Mouse (Mus musculus): ENCODE results near the gene 9430015G10Rik. TPM values are rescaled to one million over a fixed set of nuclear protein-coding genes. Genes with fewer than 3 reads are reported as not detected.
A peak's percentile ranks its signal among the peaks of the same experiment; 100 is the strongest.

Gene 9430015G10Rik
- polyA plus RNA-seq, 1 experiment from 2014 or later: 84.0 TPM

DNA sequence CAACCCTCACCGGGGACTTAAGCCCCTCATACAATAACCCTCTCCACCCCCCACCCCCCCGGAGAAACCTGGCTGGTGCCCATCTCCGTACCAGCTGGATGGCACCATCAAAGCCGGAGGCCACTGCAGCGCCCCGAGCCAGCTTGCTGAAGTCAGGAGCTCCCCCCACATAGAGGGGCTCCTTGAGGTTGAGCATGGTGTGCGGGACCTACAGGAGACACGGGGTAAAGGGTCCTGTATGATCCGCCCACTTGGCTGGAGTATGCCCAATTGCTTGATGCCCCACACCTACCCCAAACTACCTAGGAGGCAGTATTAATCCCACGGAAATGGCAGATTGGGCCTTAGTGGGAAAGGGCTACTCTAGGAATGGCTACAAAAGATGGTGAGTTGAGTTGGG lies 59.3 kb downstream of the 9430015G10Rik start:
- Histone ChIP-seq H3K4me2 (ENCODE audit: low read depth, low read length, severe bottlenecking) (no peak overlapping the region), H3K27ac (ENCODE audit: low read depth, low read length) (no peak overlapping the region), H3K27me3 (ENCODE audit: control insufficient read depth, insufficient read depth, low read length) (no peaks in the 10 kb centered on the region), H3K9ac (ENCODE audit: low read length) (no peak overlapping the region), H3K36me3 (ENCODE audit: control insufficient read depth, insufficient read depth, low read length) (peaks cover 60% of the 10 kb centered on the region), H3K9me3 (ENCODE audit: control insufficient read depth, low read length) (no peaks in the 10 kb centered on the region), H3K4me3 (ENCODE audit: low read depth, low read length) (no peak overlapping the region), H3K4me1 (replicated peaks; ENCODE audit: control insufficient read depth, insufficient read depth, low read length) (no peaks in the 10 kb centered on the region)
- DNase-seq (ENCODE audit: low spot score) (peak; percentile 47), ATAC-seq (replicated peaks; ENCODE audit: low FRiP score) (no peak)
- 95% methylated on average over 10 of the region's 10 CpGs for WGBS

DNA sequence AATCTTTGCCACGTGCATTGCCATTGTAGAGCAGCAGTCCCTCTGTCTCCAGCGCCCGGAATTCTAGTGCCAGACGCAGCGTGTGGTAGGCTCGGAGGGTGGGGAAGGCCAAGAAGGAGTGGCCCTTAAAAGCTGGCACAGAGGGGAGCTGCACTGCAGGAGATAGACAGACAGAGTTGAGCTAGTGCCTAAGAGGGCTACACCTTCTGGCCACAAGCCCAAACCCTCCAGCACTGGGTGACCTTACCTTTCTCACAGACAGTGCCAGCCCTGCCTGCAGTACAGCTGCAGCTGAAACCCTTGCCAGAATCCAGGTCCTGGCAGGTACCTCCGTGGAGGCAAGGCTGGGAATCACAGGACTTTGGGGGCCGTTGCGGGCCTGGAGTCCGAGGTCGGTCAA lies 62.0 kb downstream of the 9430015G10Rik start:
- ATAC-seq (replicated peaks; ENCODE audit: low FRiP score): no peak
- WGBS: 94% methylated on average over 11 of the region's 11 CpGs

More for the DNA sequence above, 62.0 kb downstream of the 9430015G10Rik start:
- no peaks in the 10 kb centered on the region for H3K4me1 ChIP-seq (replicated peaks; ENCODE audit: control insufficient read depth, insufficient read depth, low read length)
- no peak overlapping the region for H3K27ac ChIP-seq (ENCODE audit: low read depth, low read length)
- H3K9me3 ChIP-seq (ENCODE audit: control insufficient read depth, low read length): no peaks in the 10 kb centered on the region
- no peaks in the 10 kb centered on the region for H3K27me3 ChIP-seq (ENCODE audit: control insufficient read depth, insufficient read depth, low read length)
- H3K4me2 ChIP-seq (ENCODE audit: low read depth, low read length, severe bottlenecking): no peak overlapping the region
- H3K4me3 ChIP-seq (ENCODE audit: low read depth, low read length): no peak overlapping the region
- no peak overlapping the region for H3K9ac ChIP-seq (ENCODE audit: low read length)
- peak; percentile 41 for DNase-seq (ENCODE audit: low spot score)
- H3K36me3 ChIP-seq (ENCODE audit: control insufficient read depth, insufficient read depth, low read length): peaks cover 62% of the 10 kb centered on the region

Other genes starting within 250 kb of the 9430015G10Rik start
- 0.45 and 0.60 TPM in 2 replicates for gene Tas1r3, start 246.6 kb upstream of the 9430015G10Rik start, polyA plus RNA-seq (2014; fragmentation: Nextera tagmentation; extraction: Ambion mirVana)
- 22.3 and 27.0 TPM in 2 replicates for gene Cptp, start 240.5 kb upstream of the 9430015G10Rik start, polyA plus RNA-seq (2014; fragmentation: Nextera tagmentation; extraction: Ambion mirVana)
- 108 and 117 TPM in 2 replicates for gene Ints11, start 240.4 kb upstream of the 9430015G10Rik start, polyA plus RNA-seq (2014; fragmentation: Nextera tagmentation; extraction: Ambion mirVana)
- gene Pusl1, start 218.2 kb upstream of the 9430015G10Rik start, polyA plus RNA-seq (2014; fragmentation: Nextera tagmentation; extraction: Ambion mirVana): 53.4 and 53.7 TPM in 2 replicates
- 34.6 and 34.8 TPM in 2 replicates for gene Acap3, start 218.2 kb upstream of the 9430015G10Rik start, polyA plus RNA-seq (2014; fragmentation: Nextera tagmentation; extraction: Ambion mirVana)
- 159 and 165 TPM in 2 replicates for gene Ube2j2, start 166.2 kb upstream of the 9430015G10Rik start, polyA plus RNA-seq (2014; fragmentation: Nextera tagmentation; extraction: Ambion mirVana)
- gene C1qtnf12, start 147.7 kb upstream of the 9430015G10Rik start, polyA plus RNA-seq (2014; fragmentation: Nextera tagmentation; extraction: Ambion mirVana): 17.6 and 21.1 TPM in 2 replicates
- 16.3 and 20.4 TPM in 2 replicates for gene B3galt6, start 117.3 kb upstream of the 9430015G10Rik start, polyA plus RNA-seq (2014; fragmentation: Nextera tagmentation; extraction: Ambion mirVana)
- gene Sdf4, start 117.1 kb upstream of the 9430015G10Rik start, polyA plus RNA-seq (2014; fragmentation: Nextera tagmentation; extraction: Ambion mirVana): 117 and 121 TPM in 2 replicates
- gene Tnfrsf4, start 96.1 kb upstream of the 9430015G10Rik start, polyA plus RNA-seq (2014; fragmentation: Nextera tagmentation; extraction: Ambion mirVana): 0.53 and 0.75 TPM in 2 replicates
- gene Tnfrsf18, start 83.8 kb upstream of the 9430015G10Rik start, polyA plus RNA-seq (2014; fragmentation: Nextera tagmentation; extraction: Ambion mirVana): 1.1 and 1.9 TPM in 2 replicates
- gene Ttll10, start 50.6 kb upstream of the 9430015G10Rik start, polyA plus RNA-seq (2014; fragmentation: Nextera tagmentation; extraction: Ambion mirVana): 0.23 and 0.33 TPM in 2 replicates
- 1.0 and 1.2 TPM in 2 replicates for gene Rnf223, start 20.5 kb downstream of the 9430015G10Rik start, polyA plus RNA-seq (2014; fragmentation: Nextera tagmentation; extraction: Ambion mirVana)
- 97.0 and 108 TPM in 2 replicates for gene Agrn, start 87.5 kb downstream of the 9430015G10Rik start, polyA plus RNA-seq (2014; fragmentation: Nextera tagmentation; extraction: Ambion mirVana)
- 0.35 and 0.37 TPM in 2 replicates for gene Isg15, start 90.8 kb downstream of the 9430015G10Rik start, polyA plus RNA-seq (2014; fragmentation: Nextera tagmentation; extraction: Ambion mirVana)
- 2.0 and 2.3 TPM in 2 replicates for gene AW011738, start 93.3 kb downstream of the 9430015G10Rik start, polyA plus RNA-seq (2014; fragmentation: Nextera tagmentation; extraction: Ambion mirVana)
- 1.4 and 1.6 TPM in 2 replicates for gene Perm1, start 105.9 kb downstream of the 9430015G10Rik start, polyA plus RNA-seq (2014; fragmentation: Nextera tagmentation; extraction: Ambion mirVana)
- gene Plekhn1, start 124.9 kb downstream of the 9430015G10Rik start, polyA plus RNA-seq (2014; fragmentation: Nextera tagmentation; extraction: Ambion mirVana): 26.7 and 27.2 TPM in 2 replicates
- gene Noc2l, start 126.0 kb downstream of the 9430015G10Rik start, polyA plus RNA-seq (2014; fragmentation: Nextera tagmentation; extraction: Ambion mirVana): 102 and 104 TPM in 2 replicates
- gene Samd11, start 145.7 kb downstream of the 9430015G10Rik start, polyA plus RNA-seq (2014; fragmentation: Nextera tagmentation; extraction: Ambion mirVana): 1.4 and 2.0 TPM in 2 replicates
- gene Vmn2r-ps159, start 221.1 kb downstream of the 9430015G10Rik start, polyA plus RNA-seq (2014; fragmentation: Nextera tagmentation; extraction: Ambion mirVana): not detected in 2 replicates

Measured in forebrain, embryonic 11.5 days (tissue).